Mouse (Mus musculus) bone marrow macrophage, adult 2 months (primary cell): ENCODE data around the gene Tns3. TPM values are rescaled to one million over a fixed set of nuclear protein-coding genes. Genes with fewer than 3 reads are reported as not detected.

ENCODE experiments used
- H3K27ac ChIP-seq: 2 replicates; pipeline ENCODE4 v1.5.1; 2012; ENCODE audit warnings: low read depth, low read length; ENCODE audit not compliant: insufficient read depth
- H3K4me1 ChIP-seq: 2 replicates; pipeline ENCODE4 v1.6.1; 2012; ENCODE audit warnings: low read length; ENCODE audit not compliant: control insufficient read depth, insufficient read depth
- H3K4me3 ChIP-seq: 2 replicates; pipeline ENCODE4 v1.5.1; 2012; ENCODE audit warnings: mild to moderate bottlenecking, low read length, moderate library complexity; ENCODE audit not compliant: insufficient read depth
- CTCF ChIP-seq: IDR thresholded peaks from 2 replicates; pipeline ENCODE4 v1.5.1; 2012; ENCODE audit warnings: low read depth, mild to moderate bottlenecking, low read length, moderate library complexity
- POLR2A ChIP-seq: IDR thresholded peaks from 2 replicates; pipeline ENCODE4 v1.6.1; 2012; ENCODE audit warnings: mild to moderate bottlenecking, low read depth, low read length, borderline replicate concordance
- polyA plus RNA-seq: library from polyadenylated mRNA; stranded (reverse); fragments of >200 nt; gene quantifications from 2 replicates; pipeline ENCODE4 v1.2.4, GENCODE M21; 2012; ENCODE audit not compliant: missing spikeins, insufficient read depth, insufficient read length

Gene Tns3
- polyA plus RNA-seq, 1 experiment = 102 TPM

- peaks cover 18% of the 10 kb centered on the region for H3K4me1 ChIP-seq
- TF ChIP-seq POLR2A (no peak), CTCF (no peak)
Observed at GRCm38 (mm10) chr11:8694096-8694495, 29.8 kb upstream of the Tns3 start.

GRCm38 (mm10) chr11:8692536-8693471 lies 28.5 kb upstream of the Tns3 start:
- TF ChIP-seq CTCF = no peak
- no peak for TF ChIP-seq POLR2A
- no peak overlapping the region for H3K27ac ChIP-seq
- peaks cover 23% of the 10 kb centered on the region for H3K4me1 ChIP-seq
- H3K4me3 ChIP-seq = no peak overlapping the region

More at GRCm38 (mm10) chr11:8694096-8694495, 29.8 kb upstream of the Tns3 start:
- Histone ChIP-seq H3K4me3 (no peak overlapping the region), H3K27ac (no peak overlapping the region)

- TF ChIP-seq POLR2A (no peak), CTCF (no peak)
- Histone ChIP-seq H3K4me3 (no peak overlapping the region), H3K27ac (no peak overlapping the region), H3K4me1 (peaks cover 23% of the 10 kb centered on the region)
Observed at GRCm38 (mm10) chr11:8692162-8692535, 27.8 kb upstream of the Tns3 start.

GRCm38 (mm10) chr11:8691605-8692004 lies 27.3 kb upstream of the Tns3 start:
- Histone ChIP-seq H3K4me3 (no peak overlapping the region), H3K27ac (no peak overlapping the region), H3K4me1 (peaks cover 24% of the 10 kb centered on the region)
- TF ChIP-seq CTCF = no peak
- no peak for TF ChIP-seq POLR2A

- Histone ChIP-seq H3K4me3 (no peak overlapping the region), H3K4me1 (peaks cover 34% of the 10 kb centered on the region), H3K27ac (no peak overlapping the region)
- TF ChIP-seq POLR2A (no peak), CTCF (no peak)
Observed at GRCm38 (mm10) chr11:8690633-8691032, 26.3 kb upstream of the Tns3 start.

- H3K4me1 ChIP-seq = peaks cover 40% of the 10 kb centered on the region
- H3K4me3 ChIP-seq = peak overlapping the region; percentile 29
- TF ChIP-seq CTCF = no peak
- H3K27ac ChIP-seq = peak overlapping the region; percentile 67
Observed at GRCm38 (mm10) chr11:8689515-8689914, 25.2 kb upstream of the Tns3 start.

- H3K27ac ChIP-seq = peak overlapping the region; percentile 67
- H3K4me1 ChIP-seq = peaks cover 40% of the 10 kb centered on the region
- peak overlapping the region; percentile 29 for H3K4me3 ChIP-seq
- TF ChIP-seq CTCF (no peak), POLR2A (no peak)
Observed at GRCm38 (mm10) chr11:8688907-8689306, 24.6 kb upstream of the Tns3 start.

GRCm38 (mm10) chr11:8686501-8686900 lies 22.2 kb upstream of the Tns3 start:
- H3K4me3 ChIP-seq = no peak overlapping the region
- TF ChIP-seq CTCF (no peak), POLR2A (no peak)
- H3K4me1 ChIP-seq = peaks cover 36% of the 10 kb centered on the region

GRCm38 (mm10) chr11:8686061-8686460 lies 21.7 kb upstream of the Tns3 start:
- H3K4me3 ChIP-seq = no peak overlapping the region
- no peak for TF ChIP-seq CTCF
- no peak for TF ChIP-seq POLR2A
- no peak overlapping the region for H3K27ac ChIP-seq
- H3K4me1 ChIP-seq = peaks cover 36% of the 10 kb centered on the region

More at GRCm38 (mm10) chr11:8686501-8686900, 22.2 kb upstream of the Tns3 start:
- no peak overlapping the region for H3K27ac ChIP-seq

GRCm38 (mm10) chr11:8685195-8685594 lies 20.9 kb upstream of the Tns3 start:
- no peak for TF ChIP-seq POLR2A
- TF ChIP-seq CTCF = no peak
- Histone ChIP-seq H3K27ac (no peak overlapping the region), H3K4me3 (no peak overlapping the region), H3K4me1 (peaks cover 35% of the 10 kb centered on the region)

GRCm38 (mm10) chr11:8684262-8684661 lies 19.9 kb upstream of the Tns3 start:
- TF ChIP-seq POLR2A (no peak), CTCF (no peak)
- Histone ChIP-seq H3K4me1 (peaks cover 26% of the 10 kb centered on the region), H3K27ac (no peak overlapping the region), H3K4me3 (no peak overlapping the region)
